Comparison of ENCODE assay signal across 18 mouse cellular contexts in the genomic region with DNA sequence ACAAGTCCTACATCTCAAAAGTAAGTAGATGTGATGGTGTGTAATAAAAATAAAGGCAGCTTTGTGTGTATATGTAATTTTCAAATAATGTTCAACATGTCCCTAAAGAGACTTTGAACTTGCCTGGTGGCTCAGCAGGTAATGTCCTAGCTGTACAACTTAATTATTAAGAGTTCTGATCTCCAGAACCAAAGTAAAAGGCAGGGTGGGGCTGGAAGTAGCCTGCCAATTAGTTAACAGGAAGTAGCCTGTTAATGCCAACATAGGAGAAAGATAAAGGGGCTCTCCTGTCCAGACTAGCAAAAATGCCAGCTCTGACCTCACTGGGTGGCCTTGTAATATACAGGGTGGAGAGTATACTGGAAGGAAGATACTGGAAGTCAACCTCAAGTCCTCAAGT. TPM values are rescaled to one million over a fixed set of nuclear protein-coding genes. Genes with fewer than 3 reads are reported as not detected.
A peak's percentile ranks its signal among the peaks of the same experiment; 100 is the strongest.
DNase-seq lines count a peak whose midpoint lies in the region; TF ChIP-seq lines count a peak whose summit lies in the region.
"Had no signal": no experiment of that assay in that cellular context is flagged by ENCODE, and none has a peak within 500 bp of the region (broad histone marks: within the 10 kb centered on the region; RNA-seq: fewer than 3 reads in every experiment).

No protein-coding gene starts in this region.

- H3K4me3 ChIP-seq in kidney, adult 2 months (ENCODE audit: insufficient read depth, low read depth, low read length) = no peak overlapping the region
- no peak overlapping the region for H3K4me3 ChIP-seq in lung, adult 2 months (replicated peaks; ENCODE audit: extremely low read depth, low read depth, low read length)
- no peak overlapping the region for H3K4me3 ChIP-seq in small intestine, adult 2 months (ENCODE audit: low read depth, low read length)
- H3K4me3 ChIP-seq: embryonic facial prominence, embryonic 10.5 days; forebrain, embryonic 13.5 days; heart, adult 2 months; heart, embryonic 15.5 days had no signal

- no peak for TF ChIP-seq CTCF in kidney, adult 2 months (conservative IDR thresholded peaks at IDR 0.05; ENCODE audit: insufficient read depth, insufficient read length, low read depth, low read length)
- no peak for TF ChIP-seq CTCF in lung, adult 2 months (IDR thresholded peaks at IDR 0.05; ENCODE audit: insufficient read depth, low read length)
- no peak for TF ChIP-seq CTCF in small intestine, adult 2 months (IDR thresholded peaks at IDR 0.05; ENCODE audit: extremely low read depth, insufficient read length, insufficient replicate concordance, low read depth, low read length)

- H3K27ac ChIP-seq in kidney, adult 2 months (ENCODE audit: insufficient read depth, low read depth, low read length) = no peak overlapping the region
- H3K27ac ChIP-seq in small intestine, adult 2 months (ENCODE audit: insufficient read depth, low read depth, low read length) = peak overlapping the region; percentile 64
- H3K27ac ChIP-seq: embryonic facial prominence, embryonic 10.5 days; forebrain, embryonic 13.5 days; heart, adult 2 months; heart, embryonic 15.5 days had no signal

- no peaks in the 10 kb centered on the region for H3K27me3 ChIP-seq in kidney, adult 2 months (replicated peaks; ENCODE audit: control insufficient read depth, insufficient read depth, low read length)
- H3K27me3 ChIP-seq in small intestine, adult 2 months (ENCODE audit: control insufficient read depth, insufficient read depth, low read length) = no peaks in the 10 kb centered on the region
- H3K27me3 ChIP-seq: forebrain, embryonic 13.5 days; heart, embryonic 15.5 days had no signal

- H3K36me3 ChIP-seq in kidney, adult 2 months (ENCODE audit: control insufficient read depth, insufficient read depth, low read length) = no peaks in the 10 kb centered on the region
- peaks cover 1% of the 10 kb centered on the region; the same call in 1 of the 2 replicates for H3K36me3 ChIP-seq in small intestine, adult 2 months (ENCODE audit: control insufficient read depth, insufficient read depth, low read length)
- H3K36me3 ChIP-seq: embryonic facial prominence, embryonic 10.5 days; heart, embryonic 15.5 days had no signal

- TF ChIP-seq POLR2A in kidney, adult 2 months (IDR thresholded peaks at IDR 0.05; ENCODE audit: low read depth, low read length) = no peak
- no peak for TF ChIP-seq POLR2A in lung, adult 2 months (IDR thresholded peaks at IDR 0.05; ENCODE audit: borderline replicate concordance, extremely low read depth, low read depth, low read length)
- no peak for TF ChIP-seq POLR2A in small intestine, adult 2 months (IDR thresholded peaks at IDR 0.05; ENCODE audit: low read depth, low read length)

- H3K4me1 ChIP-seq in kidney, adult 2 months (ENCODE audit: control insufficient read depth, insufficient read depth, low read length) = peaks cover 35% of the 10 kb centered on the region
- peaks cover 9% of the 10 kb centered on the region for H3K4me1 ChIP-seq in lung, adult 2 months (ENCODE audit: control insufficient read depth, insufficient read depth, low read length)
- peaks cover 15% of the 10 kb centered on the region for H3K4me1 ChIP-seq in small intestine, adult 2 months (ENCODE audit: control insufficient read depth, insufficient read depth, insufficient read length, low read length)

- peak; percentile 52 for DNase-seq in kidney, adult 2 months
- no peak for DNase-seq in kidney, postnatal 4 days
- peak; percentile 20 for DNase-seq in lung, postnatal 36 days
- no peak for DNase-seq in lung, adult 2 months
- DNase-seq in embryo, embryonic 9.5 days (ENCODE audit: extremely low spot score) = no peak
- DNase-seq: adrenal gland, adult 2 months; adrenal gland, postnatal 25 days; cerebellum, adult 18-20 months; cerebellum, adult 9-11 months; cerebellum, postnatal 36 days; forebrain, postnatal 0 days; gastrocnemius, postnatal 14 days; heart, adult 2 months; heart, postnatal 14 days had no signal

RNA-seq across cellular contexts. Expression of a gene that starts 3.1 kb away (rescaled TPM):
- 53.9 and 59.0 TPM in 2 replicates for polyA plus RNA-seq in kidney, adult 2 months (2012; rRNA removed)
- polyA plus RNA-seq in lung, adult 2 months (2012; rRNA removed) = 22.3 and 22.5 TPM in 2 replicates
- 13.5 and 50.6 TPM in 2 replicates for polyA plus RNA-seq in small intestine, adult 2 months (2012; rRNA removed)

Comparison
In these comparisons a context has a peak if more than half of its experiments do, and no peak if none do; other contexts are left out.
1. DNase-seq: peak in kidney, adult 2 months (single experiment) and lung, postnatal 36 days (single experiment); none in kidney, postnatal 4 days (0 of 2), lung, adult 2 months (single experiment) and embryo, embryonic 9.5 days (single experiment).